Mouse (Mus musculus): ENCODE results near the gene Smim13. TPM values are rescaled to one million over a fixed set of nuclear protein-coding genes. Genes with fewer than 3 reads are reported as not detected.
"Not testable (repeated sequence)": the region's sequence is repeated elsewhere in the genome, so short reads cannot be mapped to it uniquely, and the experiment has no call there.

Gene Smim13
- polyA plus RNA-seq (2014; fragmentation: Nextera tagmentation; extraction: Ambion mirVana): 22.7 and 23.2 TPM in 2 replicates

- H3K9ac ChIP-seq (replicated peaks; ENCODE audit: low read length): peak within 1 kb of the TSS; percentile 80
- DNase-seq (peak; percentile 98), ATAC-seq (ENCODE audit: low FRiP score, low TSS enrichment) (peak; percentile 97)
- H3K9me3 ChIP-seq (ENCODE audit: control insufficient read depth, low read length): no peaks in the 10 kb centered on the region
- H3K4me1 ChIP-seq (ENCODE audit: control insufficient read depth, insufficient read depth, low read length): peaks cover 12% of the 10 kb centered on the region
- H3K27me3 ChIP-seq (ENCODE audit: control insufficient read depth, insufficient read depth, low read length): no peaks in the 10 kb centered on the region
- H3K4me3 ChIP-seq (replicated peaks; ENCODE audit: low read depth, low read length): peak within 1 kb of the TSS; percentile 75
- peak within 1 kb of the TSS; percentile 89 for H3K27ac ChIP-seq (replicated peaks; ENCODE audit: low read depth, low read length)
- H3K36me3 ChIP-seq (ENCODE audit: control insufficient read depth, insufficient read depth, low read length): no peaks in the 10 kb centered on the region
- WGBS: under 1% methylated on average over 74 of the region's 78 CpGs
- peak within 1 kb of the TSS; percentile 68 for H3K4me2 ChIP-seq (ENCODE audit: low read length)
Observed at GRCm38 (mm10) chr13:41249538-41250317, at the start of gene Smim13. Gene Smim13, plus strand, starts transcription at chr13:41249844.

DNA sequence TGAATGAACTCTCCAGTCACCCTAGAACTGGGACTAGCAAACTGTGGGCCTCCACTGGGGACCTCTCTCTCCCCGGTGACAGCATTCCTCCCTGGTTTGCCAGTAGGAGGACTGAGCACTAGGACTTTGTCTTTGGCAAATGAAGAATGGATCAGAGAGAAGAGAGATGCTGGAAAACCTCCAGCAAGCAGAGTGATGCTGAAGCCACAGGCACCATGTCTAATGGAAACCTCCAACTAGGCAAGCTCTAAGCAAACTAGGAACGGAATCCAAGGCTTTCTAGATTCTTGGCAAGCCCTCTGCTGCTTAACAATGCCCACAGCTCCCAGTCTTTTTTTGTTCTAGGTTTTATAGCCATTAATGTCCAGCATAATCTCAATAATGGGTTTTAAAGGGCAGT is 48.8 kb upstream of the Smim13 start:
- no peak overlapping the region for H3K27ac ChIP-seq (replicated peaks; ENCODE audit: low read depth, low read length)
- 76% methylated on average over 2 of the region's 2 CpGs for WGBS
- peaks cover 10% of the 10 kb centered on the region; the same call in 1 of the 2 replicates for H3K4me1 ChIP-seq (ENCODE audit: control insufficient read depth, insufficient read depth, low read length)
- H3K27me3 ChIP-seq (ENCODE audit: control insufficient read depth, insufficient read depth, low read length): no peaks in the 10 kb centered on the region
- no peak overlapping the region for H3K9ac ChIP-seq (replicated peaks; ENCODE audit: low read length)
- no peaks in the 10 kb centered on the region for H3K9me3 ChIP-seq (ENCODE audit: control insufficient read depth, low read length)
- H3K4me3 ChIP-seq (replicated peaks; ENCODE audit: low read depth, low read length): no peak overlapping the region
- H3K4me2 ChIP-seq (ENCODE audit: low read length): no peak overlapping the region
- H3K36me3 ChIP-seq (ENCODE audit: control insufficient read depth, insufficient read depth, low read length): 0 out of 2 replicates have a peak, but pooled peaks cover 9% of the 10 kb centered on the region
- DNase-seq (no peak), ATAC-seq (ENCODE audit: low FRiP score, low TSS enrichment) (no peak)

DNA sequence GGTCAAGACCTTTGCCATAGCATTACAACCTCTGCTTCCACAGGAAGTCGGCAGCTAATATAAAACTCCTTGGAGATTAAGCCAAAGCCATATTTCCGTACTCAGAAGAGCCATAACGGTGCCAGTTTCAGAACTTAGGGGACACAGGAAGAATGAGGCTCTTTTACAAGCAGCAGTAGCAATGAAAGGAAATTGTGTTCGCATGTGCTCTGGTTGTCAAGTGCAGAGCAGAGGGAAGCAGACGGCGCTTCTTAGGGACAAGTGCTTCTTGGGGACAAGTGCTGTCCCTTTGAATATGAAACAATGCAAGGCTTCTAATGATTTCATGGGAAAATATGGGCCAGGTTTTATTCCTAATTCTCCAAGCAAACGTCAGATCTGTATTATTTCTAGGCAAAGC is 46.4 kb upstream of the Smim13 start:
- Histone ChIP-seq H3K4me3 (replicated peaks; ENCODE audit: low read depth, low read length) (no peak overlapping the region), H3K36me3 (ENCODE audit: control insufficient read depth, insufficient read depth, low read length) (no peaks in the 10 kb centered on the region), H3K4me1 (ENCODE audit: control insufficient read depth, insufficient read depth, low read length) (peaks cover 10% of the 10 kb centered on the region; the same call in 1 of the 2 replicates), H3K9me3 (ENCODE audit: control insufficient read depth, low read length) (no peaks in the 10 kb centered on the region), H3K27me3 (ENCODE audit: control insufficient read depth, insufficient read depth, low read length) (no peaks in the 10 kb centered on the region), H3K9ac (replicated peaks; ENCODE audit: low read length) (no peak overlapping the region), H3K4me2 (ENCODE audit: low read length) (no peak overlapping the region), H3K27ac (replicated peaks; ENCODE audit: low read depth, low read length) (no peak overlapping the region)
- ATAC-seq (ENCODE audit: low FRiP score, low TSS enrichment): no peak
- DNase-seq: no peak
- 62% methylated on average over 7 of the region's 7 CpGs for WGBS

- peaks cover 10% of the 10 kb centered on the region; the same call in 1 of the 2 replicates for H3K4me1 ChIP-seq (ENCODE audit: control insufficient read depth, insufficient read depth, low read length)
- DNase-seq (no peak), ATAC-seq (ENCODE audit: low FRiP score, low TSS enrichment) (no peak)
- 68% methylated on average over 9 of the region's 9 CpGs for WGBS
- H3K4me2 ChIP-seq (ENCODE audit: low read length): no peak overlapping the region
- H3K9me3 ChIP-seq (ENCODE audit: control insufficient read depth, low read length): no peaks in the 10 kb centered on the region
- no peak overlapping the region for H3K4me3 ChIP-seq (replicated peaks; ENCODE audit: low read depth, low read length)
- H3K36me3 ChIP-seq (ENCODE audit: control insufficient read depth, insufficient read depth, low read length): no peaks in the 10 kb centered on the region
- no peaks in the 10 kb centered on the region for H3K27me3 ChIP-seq (ENCODE audit: control insufficient read depth, insufficient read depth, low read length)
- H3K27ac ChIP-seq (replicated peaks; ENCODE audit: low read depth, low read length): no peak overlapping the region
- H3K9ac ChIP-seq (replicated peaks; ENCODE audit: low read length): no peak overlapping the region
Observed at GRCm38 (mm10) chr13:41203691-41204090, 46.0 kb upstream of the Smim13 start.

GRCm38 (mm10) chr13:41205568-41205967 is 44.1 kb upstream of the Smim13 start:
- ATAC-seq (ENCODE audit: low FRiP score, low TSS enrichment); H3K27me3 ChIP-seq (ENCODE audit: control insufficient read depth, insufficient read depth, low read length); H3K9ac ChIP-seq (replicated peaks; ENCODE audit: low read length); H3K27ac ChIP-seq (replicated peaks; ENCODE audit: low read depth, low read length); H3K36me3 ChIP-seq (ENCODE audit: control insufficient read depth, insufficient read depth, low read length); DNase-seq; H3K9me3 ChIP-seq (ENCODE audit: control insufficient read depth, low read length); H3K4me1 ChIP-seq (ENCODE audit: control insufficient read depth, insufficient read depth, low read length); H3K4me2 ChIP-seq (ENCODE audit: low read length); H3K4me3 ChIP-seq (replicated peaks; ENCODE audit: low read depth, low read length): not testable (repeated sequence)

DNA sequence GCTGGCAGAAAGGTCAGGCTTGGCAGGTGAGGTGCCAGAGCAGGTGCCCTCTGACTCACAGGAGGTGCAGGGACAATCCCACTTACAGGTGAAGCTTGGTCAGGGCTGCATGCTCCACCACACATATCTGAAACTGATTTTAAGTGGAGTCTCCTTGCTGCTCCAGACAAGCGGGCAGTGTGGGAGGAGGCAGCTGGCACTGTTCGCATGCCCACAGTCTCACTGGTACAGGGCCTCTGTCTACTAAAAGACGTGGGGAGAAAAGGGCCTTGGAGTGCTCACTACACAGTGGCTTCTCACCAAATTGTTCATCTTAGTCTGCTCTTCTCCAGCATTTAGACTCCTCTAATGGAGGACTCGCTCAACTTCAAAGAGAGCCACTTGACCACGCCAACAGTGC is 43.4 kb upstream of the Smim13 start:
- H3K36me3 ChIP-seq (ENCODE audit: control insufficient read depth, insufficient read depth, low read length): no peaks in the 10 kb centered on the region
- WGBS: 91% methylated on average over 5 of the region's 5 CpGs
- no peak overlapping the region for H3K27ac ChIP-seq (replicated peaks; ENCODE audit: low read depth, low read length)
- ATAC-seq (ENCODE audit: low FRiP score, low TSS enrichment): no peak
- H3K4me2 ChIP-seq (ENCODE audit: low read length): no peak overlapping the region
- H3K27me3 ChIP-seq (ENCODE audit: control insufficient read depth, insufficient read depth, low read length): no peaks in the 10 kb centered on the region
- H3K9ac ChIP-seq (replicated peaks; ENCODE audit: low read length): no peak overlapping the region
- no peaks in the 10 kb centered on the region for H3K9me3 ChIP-seq (ENCODE audit: control insufficient read depth, low read length)
- no peak overlapping the region for H3K4me3 ChIP-seq (replicated peaks; ENCODE audit: low read depth, low read length)
- peaks cover 10% of the 10 kb centered on the region; the same call in 1 of the 2 replicates for H3K4me1 ChIP-seq (ENCODE audit: control insufficient read depth, insufficient read depth, low read length)
- no peak for DNase-seq

DNA sequence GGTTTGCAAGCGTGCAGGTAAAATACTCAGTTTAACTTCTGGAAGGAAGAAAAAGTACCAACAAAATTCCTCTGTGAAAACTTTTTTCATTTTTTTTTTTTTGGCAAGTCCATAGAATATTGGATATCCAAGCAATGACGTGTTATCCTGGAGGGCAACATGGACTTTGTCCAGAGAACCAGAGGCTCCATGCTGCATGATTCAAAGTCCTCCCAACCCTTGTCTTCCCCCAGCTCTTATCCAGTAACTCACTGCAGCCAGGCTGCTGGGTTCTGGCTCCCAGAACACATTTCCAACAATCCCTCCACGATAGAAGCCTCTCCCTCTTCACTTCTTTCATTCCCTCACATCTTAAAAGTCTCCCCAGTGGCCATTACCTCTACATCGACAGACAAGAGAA is 38.4 kb upstream of the Smim13 start:
- 85% methylated on average over 4 of the region's 4 CpGs for WGBS
- no peak for ATAC-seq (ENCODE audit: low FRiP score, low TSS enrichment)
- no peaks in the 10 kb centered on the region for H3K36me3 ChIP-seq (ENCODE audit: control insufficient read depth, insufficient read depth, low read length)
- no peak overlapping the region for H3K9ac ChIP-seq (replicated peaks; ENCODE audit: low read length)
- no peaks in the 10 kb centered on the region for H3K27me3 ChIP-seq (ENCODE audit: control insufficient read depth, insufficient read depth, low read length)
- no peak for DNase-seq
- H3K4me3 ChIP-seq (replicated peaks; ENCODE audit: low read depth, low read length): no peak overlapping the region
- no peaks in the 10 kb centered on the region for H3K4me1 ChIP-seq (ENCODE audit: control insufficient read depth, insufficient read depth, low read length)
- no peak overlapping the region for H3K27ac ChIP-seq (replicated peaks; ENCODE audit: low read depth, low read length)
- H3K9me3 ChIP-seq (ENCODE audit: control insufficient read depth, low read length): no peaks in the 10 kb centered on the region
- H3K4me2 ChIP-seq (ENCODE audit: low read length): no peak overlapping the region

DNA sequence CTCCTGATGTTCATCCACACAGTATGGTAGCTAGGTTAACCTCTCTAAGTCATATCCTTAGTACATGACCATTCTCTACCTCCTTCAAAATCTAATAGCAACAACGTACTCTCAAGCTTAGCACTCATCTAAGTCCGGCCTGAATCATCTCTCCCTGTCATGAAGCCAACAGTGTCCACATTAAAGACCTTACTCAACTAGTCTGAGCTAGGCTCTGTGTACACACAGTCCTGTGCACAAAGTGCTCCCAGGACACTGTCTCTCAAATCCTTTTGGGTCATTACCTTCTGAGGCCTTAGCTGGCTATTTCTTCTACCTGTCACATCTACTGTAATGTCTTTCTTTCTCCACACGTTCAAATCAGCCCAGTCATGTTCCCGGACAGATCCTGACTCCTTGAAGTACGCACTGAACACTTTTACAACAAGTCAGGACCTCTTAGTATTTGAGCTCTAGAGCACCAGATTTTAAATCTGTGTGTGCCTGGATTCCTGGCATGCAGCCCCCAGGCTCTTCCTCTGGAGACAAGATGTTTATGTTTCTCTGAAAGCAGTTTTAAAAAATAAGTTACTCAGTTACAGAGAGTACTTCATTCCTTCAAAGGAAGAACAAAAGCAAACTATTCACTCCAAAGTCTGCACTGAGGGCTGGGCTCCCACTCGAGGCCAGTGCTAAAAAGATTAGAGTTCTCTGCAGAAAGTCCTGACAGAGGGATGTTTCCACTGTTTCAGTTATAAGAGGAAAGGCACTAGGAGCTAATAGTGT is 36.9 kb upstream of the Smim13 start:
- H3K4me3 ChIP-seq (replicated peaks; ENCODE audit: low read depth, low read length): no peak overlapping the region
- H3K36me3 ChIP-seq (ENCODE audit: control insufficient read depth, insufficient read depth, low read length): no peaks in the 10 kb centered on the region
- no peak for DNase-seq
- no peaks in the 10 kb centered on the region for H3K27me3 ChIP-seq (ENCODE audit: control insufficient read depth, insufficient read depth, low read length)
- no peak overlapping the region for H3K27ac ChIP-seq (replicated peaks; ENCODE audit: low read depth, low read length)
- WGBS: 77% methylated on average over 6 of the region's 6 CpGs
- ATAC-seq (ENCODE audit: low FRiP score, low TSS enrichment): no peak
- no peak overlapping the region for H3K9ac ChIP-seq (replicated peaks; ENCODE audit: low read length)
- H3K4me2 ChIP-seq (ENCODE audit: low read length): no peak overlapping the region
- H3K9me3 ChIP-seq (ENCODE audit: control insufficient read depth, low read length): no peaks in the 10 kb centered on the region
- H3K4me1 ChIP-seq (ENCODE audit: control insufficient read depth, insufficient read depth, low read length): no peaks in the 10 kb centered on the region
